Mouse (Mus musculus): ENCODE measurements around the gene Hsd11b1. TPM values are rescaled to one million over a fixed set of nuclear protein-coding genes. Genes with fewer than 3 reads are reported as not detected.

Hsd11b1 gene
- polyA plus RNA-seq, 1 experiment from 2014 or later: 11.4 TPM

DNA sequence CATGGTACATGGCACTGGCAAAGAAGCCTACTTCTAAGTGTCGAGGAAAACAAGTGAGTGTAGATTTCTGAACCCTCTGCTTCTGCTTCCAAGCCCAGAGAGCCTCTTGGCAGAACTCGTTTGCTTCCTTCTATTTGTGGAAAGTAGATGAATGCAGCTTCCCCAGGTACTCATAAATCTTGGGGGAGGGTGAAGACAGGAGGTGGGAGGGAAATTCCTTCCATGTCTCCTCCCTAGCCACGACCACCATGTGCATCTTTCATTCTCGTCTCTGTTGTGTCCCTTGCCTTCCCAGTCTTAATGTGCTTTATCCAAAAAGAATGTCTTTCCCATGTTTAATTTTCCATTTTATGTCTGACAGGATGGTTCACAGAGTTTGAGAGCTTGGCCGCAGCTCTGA lies 11.3 kb downstream of the Hsd11b1 start:
- TF ChIP-seq CTCF (IDR thresholded peaks at IDR 0.05; ENCODE audit: low read depth): no peak
- no peak overlapping the region for H3K9ac ChIP-seq (ENCODE audit: low read depth, low read length)
- 8% methylated on average over 5 of the region's 5 CpGs for WGBS
- H3K4me1 ChIP-seq (replicated peaks; ENCODE audit: insufficient read depth, low read length): peaks cover 11% of the 10 kb centered on the region; the same call in 1 of the 2 replicates
- DNase-seq (ENCODE audit: low spot score) (peak; percentile 50), ATAC-seq (replicated peaks; ENCODE audit: low FRiP score, low read depth) (no peak)
- H3K4me2 ChIP-seq (ENCODE audit: low read length): peak overlapping the region; percentile 18
- H3K27me3 ChIP-seq (ENCODE audit: insufficient read depth, low read length): no peaks in the 10 kb centered on the region
- no peak overlapping the region for H3K27ac ChIP-seq
- H3K9me3 ChIP-seq (replicated peaks; ENCODE audit: low read length): no peaks in the 10 kb centered on the region
- no peaks in the 10 kb centered on the region for H3K36me3 ChIP-seq (ENCODE audit: insufficient read depth, low read length)
- no peak overlapping the region for H3K4me3 ChIP-seq (replicated peaks; ENCODE audit: low read depth, low read length)

DNA sequence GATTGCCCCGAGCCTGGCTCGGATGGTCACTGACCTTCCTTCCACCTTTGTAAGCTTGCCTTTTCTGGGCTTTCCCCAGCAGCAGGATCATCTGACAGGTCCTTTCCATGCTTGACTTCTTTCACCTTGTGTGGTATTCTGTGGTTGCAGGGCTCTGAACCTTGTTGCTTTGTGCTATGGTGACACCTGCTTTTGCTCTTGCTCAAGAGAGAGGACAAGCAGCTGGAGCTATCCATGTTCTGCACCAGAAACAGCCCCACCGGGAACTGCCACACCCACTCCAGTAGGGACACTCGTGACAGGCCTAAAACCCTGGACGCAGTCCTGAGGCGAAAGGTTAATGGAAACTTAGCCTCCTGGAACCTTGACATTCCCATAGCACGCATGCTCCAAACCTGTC lies 12.5 kb downstream of the Hsd11b1 start:
- Histone ChIP-seq H3K4me2 (ENCODE audit: low read length) (no peak overlapping the region), H3K4me1 (replicated peaks; ENCODE audit: insufficient read depth, low read length) (peaks cover 11% of the 10 kb centered on the region; the same call in 1 of the 2 replicates), H3K9ac (ENCODE audit: low read depth, low read length) (no peak overlapping the region), H3K27ac (no peak overlapping the region), H3K36me3 (ENCODE audit: insufficient read depth, low read length) (no peaks in the 10 kb centered on the region), H3K27me3 (ENCODE audit: insufficient read depth, low read length) (no peaks in the 10 kb centered on the region), H3K9me3 (replicated peaks; ENCODE audit: low read length) (no peaks in the 10 kb centered on the region), H3K4me3 (replicated peaks; ENCODE audit: low read depth, low read length) (no peak overlapping the region)
- no peak for TF ChIP-seq CTCF (IDR thresholded peaks at IDR 0.05; ENCODE audit: low read depth)
- DNase-seq (ENCODE audit: low spot score) (peak; percentile 35), ATAC-seq (replicated peaks; ENCODE audit: low FRiP score, low read depth) (peak; percentile 74)
- WGBS: 49% methylated on average over 7 of the region's 7 CpGs

DNA sequence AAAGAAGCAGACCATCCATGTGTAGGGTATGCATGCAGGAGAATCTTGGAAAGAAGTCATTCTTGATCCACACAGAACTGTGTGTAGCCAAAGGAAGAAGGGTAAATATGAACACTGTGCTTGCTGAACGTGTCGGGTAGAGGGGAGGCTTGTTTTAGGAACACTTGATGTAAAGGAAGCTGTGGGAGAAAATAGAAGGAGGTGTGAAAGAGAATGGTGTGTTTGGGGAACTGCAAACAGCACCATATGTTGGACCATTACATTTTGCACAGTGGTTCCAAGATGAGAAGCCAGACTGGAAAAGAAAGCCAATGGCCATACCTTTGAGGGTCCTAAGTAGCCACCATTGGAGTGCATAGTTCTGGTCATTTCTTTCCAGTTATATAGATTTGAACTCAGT lies 13.8 kb downstream of the Hsd11b1 start:
- DNase-seq (ENCODE audit: low spot score) (no peak), ATAC-seq (replicated peaks; ENCODE audit: low FRiP score, low read depth) (no peak)
- H3K4me2 ChIP-seq (ENCODE audit: low read length): no peak overlapping the region
- no peak overlapping the region for H3K4me3 ChIP-seq (replicated peaks; ENCODE audit: low read depth, low read length)
- no peak overlapping the region for H3K9ac ChIP-seq (ENCODE audit: low read depth, low read length)
- H3K4me1 ChIP-seq (replicated peaks; ENCODE audit: insufficient read depth, low read length): peaks cover 11% of the 10 kb centered on the region; the same call in 1 of the 2 replicates
- no peaks in the 10 kb centered on the region for H3K36me3 ChIP-seq (ENCODE audit: insufficient read depth, low read length)
- 87% methylated on average over 2 of the region's 2 CpGs for WGBS
- no peak for TF ChIP-seq CTCF (IDR thresholded peaks at IDR 0.05; ENCODE audit: low read depth)
- H3K9me3 ChIP-seq (replicated peaks; ENCODE audit: low read length): no peaks in the 10 kb centered on the region
- no peaks in the 10 kb centered on the region for H3K27me3 ChIP-seq (ENCODE audit: insufficient read depth, low read length)
- no peak overlapping the region for H3K27ac ChIP-seq

DNA sequence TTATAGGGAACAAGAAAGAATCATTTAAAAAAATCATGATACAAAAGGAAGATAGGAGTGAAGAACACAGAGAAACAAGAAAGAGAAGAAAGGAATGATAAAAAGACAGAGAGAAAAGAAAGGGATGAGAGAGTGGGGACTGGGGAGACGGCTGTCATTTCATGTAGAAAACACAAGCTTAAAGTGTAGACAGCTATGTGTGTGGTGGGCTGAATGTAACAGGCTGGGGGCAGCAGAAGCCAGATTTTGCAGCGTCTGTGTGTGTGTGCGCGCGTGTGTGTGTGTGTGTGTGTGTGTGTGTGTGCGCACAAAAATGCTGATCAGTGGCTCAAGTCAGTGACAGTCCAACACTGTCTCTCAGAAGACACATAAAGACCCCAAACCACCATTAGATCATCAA lies 19.6 kb downstream of the Hsd11b1 start:
- no peak for TF ChIP-seq CTCF (IDR thresholded peaks at IDR 0.05; ENCODE audit: low read depth)
- ATAC-seq (replicated peaks; ENCODE audit: low FRiP score, low read depth): no peak
- WGBS: 80% methylated on average over 6 of the region's 6 CpGs

DNA sequence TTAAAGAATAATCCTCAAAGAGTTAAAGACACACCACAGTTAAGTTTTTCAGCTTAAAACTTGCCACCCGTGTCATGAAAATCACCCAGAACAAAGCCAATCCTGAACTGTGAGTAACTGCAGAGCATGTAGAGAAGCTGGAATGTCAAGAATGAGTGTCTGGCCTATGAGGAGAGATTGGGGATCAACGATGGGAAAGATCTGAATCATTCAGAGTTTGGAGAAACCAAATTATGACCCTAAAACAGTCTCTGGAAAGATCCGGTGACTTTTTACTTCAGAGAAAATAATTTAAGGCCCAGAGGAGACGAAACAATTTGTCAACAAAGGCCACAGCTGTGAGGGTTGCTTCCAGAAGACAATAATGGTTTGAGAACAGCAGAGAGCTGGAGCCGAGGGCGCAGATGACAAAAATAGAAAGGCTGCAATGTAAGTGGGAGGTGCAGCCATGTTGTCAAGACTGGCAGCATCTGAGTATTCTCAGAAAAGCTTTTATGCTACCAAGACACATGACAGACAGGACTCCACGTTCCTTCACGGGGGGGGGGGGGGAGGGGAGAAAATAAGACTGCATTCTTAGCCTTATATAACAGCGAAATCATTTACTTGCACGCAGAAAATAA lies 20.2 kb downstream of the Hsd11b1 start:
- Histone ChIP-seq H3K4me1 (replicated peaks; ENCODE audit: insufficient read depth, low read length) (no peaks in the 10 kb centered on the region; the same call in 1 of the 2 replicates), H3K27me3 (ENCODE audit: insufficient read depth, low read length) (no peaks in the 10 kb centered on the region), H3K4me3 (replicated peaks; ENCODE audit: low read depth, low read length) (no peak overlapping the region), H3K9me3 (replicated peaks; ENCODE audit: low read length) (no peaks in the 10 kb centered on the region), H3K27ac (no peak overlapping the region; the same call in 1 of the 2 replicates), H3K4me2 (ENCODE audit: low read length) (no peak overlapping the region), H3K36me3 (ENCODE audit: insufficient read depth, low read length) (no peaks in the 10 kb centered on the region), H3K9ac (ENCODE audit: low read depth, low read length) (no peak overlapping the region)
- DNase-seq (ENCODE audit: low spot score): peak; percentile 71
- no peak for ATAC-seq (replicated peaks; ENCODE audit: low FRiP score, low read depth)
- WGBS: 48% methylated on average over 10 of the region's 10 CpGs
- no peak for TF ChIP-seq CTCF (IDR thresholded peaks at IDR 0.05; ENCODE audit: low read depth)

More for the DNA sequence above, 19.6 kb downstream of the Hsd11b1 start:
- H3K4me3 ChIP-seq (replicated peaks; ENCODE audit: low read depth, low read length): no peak overlapping the region
- H3K9ac ChIP-seq (ENCODE audit: low read depth, low read length): no peak overlapping the region
- H3K27ac ChIP-seq: no peak overlapping the region
- no peaks in the 10 kb centered on the region for H3K36me3 ChIP-seq (ENCODE audit: insufficient read depth, low read length)
- no peak for DNase-seq (ENCODE audit: low spot score)
- H3K9me3 ChIP-seq (replicated peaks; ENCODE audit: low read length): no peaks in the 10 kb centered on the region
- H3K27me3 ChIP-seq (ENCODE audit: insufficient read depth, low read length): no peaks in the 10 kb centered on the region
- no peak overlapping the region for H3K4me2 ChIP-seq (ENCODE audit: low read length)
- no peaks in the 10 kb centered on the region; the same call in 1 of the 2 replicates for H3K4me1 ChIP-seq (replicated peaks; ENCODE audit: insufficient read depth, low read length)

DNA sequence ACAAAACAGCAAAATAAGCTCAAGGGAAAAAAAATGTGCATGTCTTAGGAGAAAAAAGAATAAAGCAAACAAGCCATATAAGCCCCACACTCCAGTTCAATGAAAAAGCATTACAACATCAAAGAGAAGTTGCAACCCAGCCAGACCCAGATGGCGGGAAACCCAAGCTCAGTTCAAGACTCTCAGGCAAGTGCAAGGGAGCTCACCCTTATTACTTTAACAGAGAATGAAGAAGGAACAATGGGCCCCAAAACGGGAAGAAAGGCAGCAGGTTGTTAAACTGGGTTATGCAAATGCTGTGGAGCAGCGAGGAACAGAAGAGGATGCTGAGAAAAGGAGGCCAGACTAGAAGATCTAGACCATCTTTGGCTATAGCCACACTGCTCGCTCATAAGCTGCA lies 21.0 kb downstream of the Hsd11b1 start:
- ATAC-seq (replicated peaks; ENCODE audit: low FRiP score, low read depth): no peak
- H3K27me3 ChIP-seq (ENCODE audit: insufficient read depth, low read length): no peaks in the 10 kb centered on the region
- H3K36me3 ChIP-seq (ENCODE audit: insufficient read depth, low read length): no peaks in the 10 kb centered on the region
- H3K9me3 ChIP-seq (replicated peaks; ENCODE audit: low read length): no peaks in the 10 kb centered on the region
- 61% methylated on average over 4 of the region's 4 CpGs for WGBS
- no peak for TF ChIP-seq CTCF (IDR thresholded peaks at IDR 0.05; ENCODE audit: low read depth)
- H3K4me2 ChIP-seq (ENCODE audit: low read length): no peak overlapping the region
- no peak for DNase-seq (ENCODE audit: low spot score)
- no peak overlapping the region for H3K4me3 ChIP-seq (replicated peaks; ENCODE audit: low read depth, low read length)
- no peaks in the 10 kb centered on the region; the same call in 1 of the 2 replicates for H3K4me1 ChIP-seq (replicated peaks; ENCODE audit: insufficient read depth, low read length)
- no peak overlapping the region for H3K27ac ChIP-seq
- no peak overlapping the region for H3K9ac ChIP-seq (ENCODE audit: low read depth, low read length)

All from kidney, postnatal 0 days (tissue).